Mouse (Mus musculus): ENCODE results near the gene Olfr764-ps1. TPM values are rescaled to one million over a fixed set of nuclear protein-coding genes. Genes with fewer than 3 reads are reported as not detected.

Gene Olfr764-ps1
- total RNA-seq (2023) = not detected

DNA sequence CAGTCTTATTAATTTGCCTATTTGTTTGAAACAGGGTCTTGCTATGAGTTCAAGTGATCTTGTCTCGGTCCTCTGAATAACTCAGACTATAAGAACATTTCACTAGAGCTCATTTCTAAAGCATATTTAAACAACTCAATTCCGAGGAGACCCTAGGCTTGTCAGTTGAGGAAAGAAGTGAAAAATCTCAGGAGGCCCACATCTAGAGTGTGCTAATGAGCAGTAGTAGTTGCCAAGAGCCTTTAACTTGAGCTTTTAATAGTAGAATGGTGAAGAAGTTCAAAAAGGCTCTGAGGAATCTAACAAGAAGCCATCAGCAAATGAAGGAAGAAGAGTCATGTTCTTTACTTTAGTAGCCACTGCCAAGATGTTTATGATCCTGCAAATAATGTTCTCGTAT lies at the start of gene Olfr764-ps1:
TSS of gene Olfr764-ps1 (minus strand) at position 101 of the 400 bp plus-strand sequence.

DNA sequence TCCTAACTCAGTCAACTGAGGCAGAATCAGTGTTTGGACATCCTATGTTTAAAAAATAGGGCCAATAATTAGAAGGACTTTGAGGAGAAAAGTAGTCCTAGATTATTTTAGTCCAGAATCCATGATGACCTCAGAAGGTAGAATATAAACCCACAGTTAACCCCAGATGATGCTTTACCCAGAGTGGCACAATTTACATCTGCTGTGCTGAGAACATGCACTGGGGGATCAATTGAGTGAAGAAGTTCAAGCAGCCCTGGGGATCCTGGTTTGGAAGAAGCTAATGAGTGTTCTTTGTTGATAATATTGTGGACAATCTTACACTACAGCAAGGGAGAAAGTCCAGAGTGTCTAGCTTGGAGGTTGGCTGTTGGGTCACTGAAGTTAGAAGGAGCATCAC lies 43.1 kb upstream of the Olfr764-ps1 start, which contains the start of gene Olfr767:
TSS of gene Olfr767 (minus strand) at position 101 of the 400 bp plus-strand sequence.

DNA sequence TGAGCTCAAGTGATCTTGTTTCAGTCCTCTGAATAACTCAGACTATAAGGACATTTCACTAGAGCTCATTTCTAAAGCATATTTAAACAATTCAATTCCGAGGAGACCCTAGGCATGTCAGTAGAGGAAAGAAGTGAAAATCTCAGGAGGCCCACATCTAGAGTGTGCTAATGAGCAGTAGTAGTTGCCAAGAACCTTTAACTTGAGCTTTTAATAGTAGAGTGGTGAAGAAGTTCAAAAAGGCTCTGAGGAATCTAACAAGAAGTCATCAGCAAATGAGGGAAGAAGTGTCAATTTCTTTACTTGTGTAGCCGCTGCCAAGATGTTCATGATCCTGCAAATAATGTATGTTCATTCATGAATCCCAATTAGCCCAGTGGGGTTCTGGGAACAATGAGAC lies 29.2 kb upstream of the Olfr764-ps1 start, which contains the start of gene Olfr766-ps1:
TSS of gene Olfr766-ps1 (minus strand) at position 101 of the 400 bp plus-strand sequence.

DNA sequence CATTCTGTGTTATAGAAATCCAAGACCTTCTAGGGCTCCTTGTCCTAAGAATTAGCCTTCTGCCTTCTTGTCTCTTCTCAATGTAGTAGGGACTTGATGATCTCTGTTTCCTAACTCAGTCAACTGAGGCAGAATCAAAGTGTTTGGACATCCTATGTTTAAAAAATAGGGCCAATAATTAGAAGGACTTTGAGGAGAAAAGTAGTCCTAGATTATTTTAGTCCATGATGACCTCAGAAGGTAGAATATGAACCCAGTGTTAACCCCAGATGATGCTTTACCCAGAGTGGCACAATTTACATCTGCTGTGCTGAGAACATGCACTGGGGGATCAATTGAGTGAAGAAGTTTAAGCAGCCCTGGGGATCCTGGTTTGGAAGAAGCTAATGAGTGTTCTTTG lies 10.2 kb upstream of the Olfr764-ps1 start, which contains the start of gene Olfr765:
TSS of gene Olfr765 (minus strand) at position 101 of the 400 bp plus-strand sequence.

DNA sequence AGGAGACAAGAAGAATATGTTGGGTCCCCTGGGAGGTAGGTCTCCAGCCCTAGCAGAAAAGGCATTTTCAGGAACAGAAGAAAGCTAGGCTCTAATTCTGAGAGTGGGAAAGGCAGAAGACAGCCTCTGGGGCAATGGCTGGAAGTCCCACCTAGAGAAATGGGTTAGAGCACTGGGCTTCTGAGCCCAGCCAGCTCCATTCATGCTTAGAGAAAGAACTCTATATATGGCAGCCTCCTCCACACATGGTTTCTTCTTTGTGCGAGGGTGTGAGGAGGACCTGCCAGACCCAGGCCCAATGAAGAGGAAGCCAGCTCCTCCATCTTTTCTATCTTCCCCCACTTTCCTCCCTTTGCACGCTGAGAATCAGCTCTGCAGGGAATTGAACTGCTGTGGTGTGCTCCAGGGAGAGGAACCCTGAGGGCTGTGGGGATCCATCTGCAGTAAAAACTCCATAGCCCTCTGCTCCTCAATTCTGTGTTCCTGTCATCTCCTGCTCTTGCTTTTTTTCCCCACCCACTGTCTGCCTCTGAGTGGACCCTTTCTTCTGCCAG lies 29.3 kb downstream of the Olfr764-ps1 start, which contains the start of gene Olfr763:
TSS of gene Olfr763 (plus strand) at position 504 of the 554 bp plus-strand sequence.

DNA sequence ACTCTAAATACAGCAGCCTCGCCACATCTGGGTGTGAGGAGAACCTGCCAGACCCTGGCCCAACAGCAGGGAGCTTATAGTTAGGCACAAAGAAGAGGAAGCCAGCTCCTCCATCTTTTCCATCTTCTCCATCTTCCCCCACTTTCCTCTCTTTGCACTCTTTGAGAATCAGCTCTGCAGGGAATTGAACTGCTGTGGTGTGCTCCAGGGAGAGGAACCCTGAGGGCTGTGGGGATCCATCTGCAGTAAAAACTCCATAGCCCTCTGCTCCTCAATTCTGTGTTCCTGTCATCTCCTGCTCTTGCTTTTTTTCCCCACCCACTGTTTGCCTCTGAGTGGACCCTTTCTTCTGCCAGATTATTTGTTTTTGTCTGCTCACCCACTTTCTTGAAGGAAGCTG lies 50.6 kb downstream of the Olfr764-ps1 start, which contains the start of gene Olfr9:
TSS of gene Olfr9 (plus strand) at position 301 of the 400 bp plus-strand sequence.

Other genes with a start within 250 kb of the Olfr764-ps1 start
- 1 to 10 TPM; 6.6 to 7.3 TPM for gene Mmp19, start 249.0 kb downstream of the Olfr764-ps1 start, total RNA-seq (2023)
- 10 to 100 TPM; 59.8 to 65.1 TPM for gene Dnajc14, start 235.8 kb downstream of the Olfr764-ps1 start, total RNA-seq (2023)
- 1 to 10 TPM; 5.7 to 6.5 TPM for gene Tmem198b, start 235.5 kb downstream of the Olfr764-ps1 start, total RNA-seq (2023)
- gene Sarnp, start 222.6 kb downstream of the Olfr764-ps1 start, total RNA-seq (2023) = 10 to 100 TPM; 34.9 to 38.9 TPM
- 10 to 100 TPM; 20.5 to 25.1 TPM for gene Ormdl2, start 218.3 kb downstream of the Olfr764-ps1 start, total RNA-seq (2023)
- gene Gdf11, start 148.2 kb downstream of the Olfr764-ps1 start, total RNA-seq (2023) = under 1 TPM in 1 of 2 experiments, not detected in 1; 0.13 TPM
- gene Cd63, start 138.9 kb downstream of the Olfr764-ps1 start, total RNA-seq (2023) = 100 to 1,000 TPM; 136 to 156 TPM
- gene Rdh5, start 117.0 kb downstream of the Olfr764-ps1 start, total RNA-seq (2023) = 1 to 10 TPM; 3.2 to 6.0 TPM
- 10 to 100 TPM; 80.0 to 90.6 TPM for gene Bloc1s1, start 115.9 kb downstream of the Olfr764-ps1 start, total RNA-seq (2023)
- under 1 TPM in 1 of 2 experiments, not detected in 1; 0.09 TPM for gene Itga7, start 106.1 kb downstream of the Olfr764-ps1 start, total RNA-seq (2023)
- not detected for gene Mettl7b, start 78.9 kb downstream of the Olfr764-ps1 start, total RNA-seq (2023)
- gene Olfr9, start 50.5 kb downstream of the Olfr764-ps1 start, total RNA-seq (2023) = not detected
- not detected for gene Olfr763, start 29.1 kb downstream of the Olfr764-ps1 start, total RNA-seq (2023)
- gene Olfr765, start 10.1 kb upstream of the Olfr764-ps1 start, total RNA-seq (2023) = not detected
- gene Olfr766-ps1, start 29.1 kb upstream of the Olfr764-ps1 start, total RNA-seq (2023) = not detected
- gene Olfr767, start 43.0 kb upstream of the Olfr764-ps1 start, total RNA-seq (2023) = not detected
- gene Olfr768, start 59.5 kb upstream of the Olfr764-ps1 start, total RNA-seq (2023) = not detected
- gene Olfr769, start 78.0 kb upstream of the Olfr764-ps1 start, total RNA-seq (2023) = not detected
- not detected for gene Olfr770, start 99.1 kb upstream of the Olfr764-ps1 start, total RNA-seq (2023)
- not detected for gene Olfr771, start 124.9 kb upstream of the Olfr764-ps1 start, total RNA-seq (2023)
- not detected for gene Olfr772, start 138.0 kb upstream of the Olfr764-ps1 start, total RNA-seq (2023)
- gene Olfr773, start 147.5 kb upstream of the Olfr764-ps1 start, total RNA-seq (2023) = not detected
- not detected for gene Olfr774, start 196.3 kb upstream of the Olfr764-ps1 start, total RNA-seq (2023)
- gene Olfr775, start 208.5 kb upstream of the Olfr764-ps1 start, total RNA-seq (2023) = not detected
- gene Olfr776, start 219.2 kb upstream of the Olfr764-ps1 start, total RNA-seq (2023) = not detected
- not detected for gene Olfr777, start 231.6 kb upstream of the Olfr764-ps1 start, total RNA-seq (2023)